Mouse (Mus musculus): Measurements from ENCODE around the gene Vnn1.

DNA sequence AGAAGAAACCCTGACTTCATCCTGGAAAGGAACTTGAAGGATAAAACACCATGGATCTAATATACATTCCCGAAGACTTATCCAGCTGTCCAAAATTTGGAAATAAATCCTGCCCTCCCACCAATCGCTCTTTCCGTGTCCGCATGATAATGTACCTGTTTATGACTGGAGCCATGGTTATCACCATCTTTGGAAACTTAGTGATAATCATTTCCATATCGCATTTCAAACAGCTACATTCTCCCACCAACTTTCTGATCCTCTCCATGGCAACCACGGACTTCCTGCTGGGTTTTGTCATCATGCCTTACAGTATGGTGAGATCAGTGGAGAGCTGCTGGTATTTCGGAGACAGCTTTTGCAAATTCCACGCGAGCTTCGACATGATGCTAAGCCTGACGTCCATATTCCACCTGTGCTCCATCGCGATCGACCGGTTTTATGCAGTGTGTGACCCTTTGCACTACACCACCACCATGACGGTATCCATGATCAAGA lies 55.1 kb downstream of the Vnn1 start, which contains the start of gene Taar3:
- TF ChIP-seq CTCF (IDR thresholded peaks at IDR 0.05; ENCODE audit: low read depth) = no peak
- TF ChIP-seq EP300 (IDR thresholded peaks at IDR 0.05; ENCODE audit: low read depth) = no peak

Measured in liver, embryonic 14.5 days (tissue).